Mouse (Mus musculus) liver, adult (tissue): ENCODE data around the gene Hbs1l.

Experiments used
- GATA4 ChIP-seq: IDR thresholded peaks from 2 replicates; pipeline ENCODE4 v1.6.1; 2014; ENCODE audit warnings: mild to moderate bottlenecking, low read length; ENCODE audit not compliant: insufficient replicate concordance

Hbs1l gene

DNA sequence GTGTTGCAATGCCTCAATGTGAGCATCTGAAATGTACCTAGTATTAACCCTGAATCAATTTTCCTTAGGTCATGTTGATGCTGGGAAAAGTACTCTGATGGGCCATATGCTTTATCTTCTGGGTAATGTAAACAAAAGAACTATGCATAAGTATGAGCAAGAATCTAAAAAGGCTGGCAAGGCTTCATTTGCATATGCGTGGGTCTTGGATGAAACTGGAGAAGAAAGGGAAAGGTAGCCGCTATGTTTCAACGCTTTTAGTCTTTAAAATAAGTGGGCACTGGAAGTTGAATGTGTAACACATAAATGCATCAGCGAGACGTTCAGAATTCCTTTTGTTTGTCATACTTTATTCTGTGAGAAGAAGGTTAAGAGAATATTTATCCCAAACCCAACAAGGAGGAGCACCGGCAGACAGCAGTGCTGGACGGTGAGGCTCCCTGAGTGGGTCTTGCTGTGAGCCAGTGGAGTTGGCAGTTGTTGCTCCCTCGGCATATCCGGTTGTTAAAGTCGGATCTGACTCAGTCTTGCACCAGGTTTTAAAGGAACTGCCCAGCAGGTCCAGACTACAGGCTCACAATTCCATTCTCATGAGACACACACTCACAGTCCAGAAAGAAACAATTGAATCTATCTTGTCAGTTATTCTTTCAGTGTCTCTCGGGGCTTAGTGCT, 46.7 kb downstream of the Hbs1l start:
- no peak for TF ChIP-seq GATA4

DNA sequence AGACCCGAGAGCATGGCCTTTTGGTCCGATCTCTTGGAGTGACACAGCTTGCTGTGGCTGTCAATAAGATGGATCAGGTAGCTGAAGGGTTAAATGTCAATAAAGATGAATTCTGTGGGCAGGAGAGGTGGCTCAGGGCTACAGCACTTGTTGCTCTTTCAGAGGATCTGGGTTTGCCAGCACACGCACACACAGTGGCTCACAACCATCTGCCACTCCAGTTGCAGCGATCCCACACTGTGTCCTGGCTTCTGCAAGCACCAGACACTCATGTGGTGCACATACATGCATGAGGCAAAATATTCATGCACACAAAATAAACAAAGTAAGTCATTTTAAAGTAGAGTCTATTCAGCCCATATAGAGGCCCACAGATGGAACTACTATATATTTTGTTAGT, 51.6 kb downstream of the Hbs1l start:
- TF ChIP-seq GATA4, result no peak

DNA sequence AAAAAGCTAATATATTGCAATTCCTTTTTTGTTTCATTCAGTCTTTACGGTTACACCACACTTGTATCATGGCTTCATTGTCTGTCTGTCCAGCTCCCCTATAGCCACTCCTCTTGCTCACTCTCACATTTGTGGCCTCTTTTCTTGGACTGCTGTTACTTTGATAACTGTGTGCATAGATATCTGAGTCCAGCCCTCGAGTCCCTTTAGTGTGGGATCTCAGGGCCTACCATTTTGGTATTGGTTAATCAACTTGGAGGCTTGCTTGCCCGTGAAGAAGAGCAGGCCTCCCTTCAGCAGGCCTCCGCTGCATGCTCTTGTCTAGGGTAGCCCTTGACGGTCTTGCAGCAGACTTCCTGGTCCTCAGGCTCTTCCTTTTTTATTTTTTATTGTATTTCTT, 53.7 kb downstream of the Hbs1l start:
- TF ChIP-seq GATA4, result no peak

DNA sequence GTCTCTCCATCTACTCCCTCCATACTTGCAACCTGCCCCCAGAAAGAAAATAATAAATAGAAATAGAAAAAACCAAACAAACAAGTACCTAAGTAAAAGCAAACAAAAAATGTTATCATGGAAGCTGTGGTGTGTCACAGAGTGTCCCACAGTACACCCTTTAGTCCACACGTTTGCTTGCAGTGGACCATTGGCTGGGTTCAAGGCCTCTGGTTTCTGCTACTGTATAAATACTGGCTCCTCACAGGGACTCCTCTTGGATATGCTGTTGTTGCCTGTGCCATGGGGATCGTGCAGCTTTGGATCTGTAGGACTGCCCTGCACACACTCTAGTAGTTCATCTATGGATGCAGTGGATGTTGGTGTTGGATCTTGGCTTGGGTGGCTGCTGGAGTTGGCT, 54.2 kb downstream of the Hbs1l start:
- TF ChIP-seq GATA4, result no peak

DNA sequence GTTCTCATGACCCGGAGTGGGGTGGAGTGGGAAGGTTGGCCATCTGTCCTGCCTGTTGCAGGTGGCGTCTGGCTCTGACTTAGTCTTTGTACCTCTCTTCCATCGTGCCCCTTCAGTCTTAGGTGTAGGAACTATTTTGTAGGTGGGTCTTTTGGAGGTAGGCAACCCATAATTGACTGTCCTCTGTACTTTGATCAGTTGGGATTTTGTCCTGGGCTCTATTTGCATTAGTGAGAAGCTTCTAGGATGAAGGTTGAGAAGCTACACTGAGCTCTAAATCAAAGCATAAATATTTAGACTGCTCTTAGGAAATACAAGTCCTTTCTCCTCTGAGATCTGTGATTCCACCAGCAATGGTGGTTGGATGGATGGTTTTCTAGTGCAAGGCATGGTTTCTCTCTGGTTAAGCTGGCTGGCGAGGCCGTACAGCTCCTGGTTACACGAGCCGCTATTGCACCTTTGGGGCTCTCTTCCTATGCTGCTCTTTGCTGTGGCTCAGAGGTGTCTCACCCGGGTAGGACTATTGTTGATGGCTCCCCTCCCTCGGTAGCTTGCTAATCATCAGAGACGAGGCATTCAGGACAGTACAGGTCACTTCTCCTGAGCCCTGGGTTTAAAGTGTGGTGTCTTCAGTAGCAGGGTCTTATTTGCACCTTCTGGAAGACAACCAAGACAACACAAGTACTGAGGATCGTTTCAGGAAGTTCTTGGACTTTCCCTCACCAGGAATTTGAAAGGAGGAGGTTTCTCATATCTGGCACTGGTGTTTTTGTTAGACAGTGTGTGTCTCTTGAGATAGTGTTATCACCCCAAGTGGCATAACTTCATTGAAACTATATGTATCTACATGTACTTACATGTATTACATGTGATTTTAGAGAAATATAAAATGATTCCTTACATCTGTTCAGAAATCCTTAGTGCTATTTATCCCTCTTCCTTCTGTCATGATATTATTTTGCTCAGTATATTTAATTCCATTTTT, 55.0 kb downstream of the Hbs1l start:
- TF ChIP-seq GATA4, result no peak

DNA sequence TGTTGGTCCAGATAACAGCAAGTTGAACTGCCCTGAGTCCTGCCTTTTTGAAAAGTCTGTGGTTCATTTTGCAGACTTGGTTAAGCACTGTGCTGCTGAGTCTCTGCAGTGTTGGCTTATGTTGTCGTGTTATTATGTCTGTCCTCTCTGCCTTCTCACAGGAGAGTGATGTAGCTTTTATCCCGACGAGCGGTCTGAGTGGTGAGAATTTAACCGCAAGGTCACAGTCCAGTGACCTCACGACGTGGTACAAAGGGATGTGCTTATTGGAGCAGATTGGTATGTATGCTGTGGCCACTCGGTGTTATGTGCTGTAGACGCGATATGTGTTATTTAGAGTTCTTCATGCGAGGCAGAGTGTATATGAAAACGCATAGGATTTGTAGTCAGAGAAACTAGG, 56.0 kb downstream of the Hbs1l start:
- no peak for TF ChIP-seq GATA4

DNA sequence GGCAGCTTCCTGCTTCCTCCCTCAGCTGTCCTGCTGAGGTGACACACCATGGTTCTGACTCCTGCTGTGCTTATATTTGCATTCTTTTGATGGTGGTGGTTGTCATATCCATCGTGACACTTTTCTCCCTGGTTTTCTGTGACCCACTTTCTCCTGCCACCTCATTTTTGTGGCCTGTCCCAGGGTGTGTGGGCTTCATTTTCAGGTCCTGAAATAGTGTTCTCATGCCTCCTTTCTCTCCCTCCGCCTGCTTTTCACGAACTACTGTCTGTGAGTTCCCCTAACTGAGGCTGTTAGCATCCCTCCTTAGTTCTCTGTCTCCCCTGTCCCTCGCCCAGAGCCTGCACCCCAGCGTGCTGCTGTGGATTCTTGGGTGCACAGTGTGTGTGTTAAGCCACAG, 58.1 kb downstream of the Hbs1l start:
- no peak for TF ChIP-seq GATA4

DNA sequence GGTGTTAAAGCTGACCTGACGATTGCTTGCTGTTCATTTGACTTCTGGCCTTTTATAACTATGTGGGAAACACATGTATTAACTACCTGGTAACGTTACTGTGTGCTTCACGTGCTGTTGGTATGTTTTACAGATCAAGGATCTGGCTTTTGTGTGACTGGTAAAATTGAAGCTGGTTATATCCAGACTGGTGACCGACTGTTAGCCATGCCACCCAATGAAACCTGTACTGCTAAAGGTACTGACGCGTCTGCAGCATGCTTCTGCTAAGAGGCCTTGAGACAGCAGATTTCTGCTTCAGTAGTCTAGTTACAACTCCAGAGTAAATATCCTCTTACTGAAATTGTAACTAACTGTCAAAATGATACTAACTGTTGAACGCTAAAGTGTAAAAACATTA, 58.7 kb downstream of the Hbs1l start:
- no peak for TF ChIP-seq GATA4

DNA sequence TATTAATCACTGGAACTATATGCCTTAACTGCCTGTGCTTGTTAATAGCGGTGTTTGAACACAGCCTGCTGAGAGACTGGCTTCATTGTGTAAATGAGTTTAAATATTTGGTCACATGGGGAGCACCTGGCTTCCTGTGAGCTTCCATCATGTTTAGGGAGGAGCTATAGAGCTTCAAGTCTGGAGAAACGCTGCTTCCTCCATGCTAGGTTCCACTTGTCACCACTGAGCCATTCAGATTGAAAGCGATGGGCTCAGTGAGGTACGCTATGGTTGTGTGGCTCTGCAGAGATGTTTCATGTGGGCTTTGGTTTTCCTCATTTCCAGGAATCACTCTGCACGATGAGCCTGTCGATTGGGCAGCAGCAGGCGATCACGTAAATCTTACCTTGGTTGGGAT, 62.2 kb downstream of the Hbs1l start:
- TF ChIP-seq GATA4, result no peak

DNA sequence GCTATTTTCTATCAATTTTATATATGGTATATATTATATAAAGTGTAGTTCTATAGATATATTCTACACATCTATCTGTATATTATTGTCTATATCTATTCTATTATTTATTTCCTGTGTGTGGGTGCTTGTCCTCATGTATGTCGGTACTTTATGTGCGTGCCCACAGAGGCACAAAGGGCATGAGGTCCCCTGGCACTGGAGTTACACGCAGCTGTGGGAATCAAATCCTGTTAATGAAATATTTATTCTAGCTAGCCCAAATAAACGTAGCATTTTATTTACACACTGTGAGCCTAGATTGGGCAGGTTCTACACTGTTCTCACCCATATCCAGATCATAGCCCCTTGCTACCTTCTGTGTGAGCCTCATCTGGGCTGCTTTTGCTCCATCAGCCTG, 63.3 kb downstream of the Hbs1l start:
- no peak for TF ChIP-seq GATA4

DNA sequence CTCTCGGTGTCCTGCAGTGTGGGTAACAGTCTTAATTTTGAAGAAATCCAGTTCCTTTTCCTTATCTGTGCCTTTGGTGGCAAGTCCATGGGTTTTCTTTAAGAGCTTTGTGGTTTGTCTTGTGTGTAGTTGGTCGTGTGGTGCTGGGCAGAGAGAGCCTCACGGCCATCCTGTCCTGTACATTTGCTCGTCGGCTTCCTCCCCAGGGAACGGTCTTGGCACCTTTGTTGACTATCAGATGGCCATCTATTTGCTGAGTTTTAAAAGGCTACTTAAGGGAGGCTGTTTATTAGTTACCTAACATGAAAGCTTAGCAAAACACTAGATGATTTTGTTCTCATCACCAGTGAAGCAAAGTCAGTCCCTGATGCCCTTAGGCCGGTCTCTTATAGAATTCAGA, 66.1 kb downstream of the Hbs1l start:
- TF ChIP-seq GATA4, result no peak

DNA sequence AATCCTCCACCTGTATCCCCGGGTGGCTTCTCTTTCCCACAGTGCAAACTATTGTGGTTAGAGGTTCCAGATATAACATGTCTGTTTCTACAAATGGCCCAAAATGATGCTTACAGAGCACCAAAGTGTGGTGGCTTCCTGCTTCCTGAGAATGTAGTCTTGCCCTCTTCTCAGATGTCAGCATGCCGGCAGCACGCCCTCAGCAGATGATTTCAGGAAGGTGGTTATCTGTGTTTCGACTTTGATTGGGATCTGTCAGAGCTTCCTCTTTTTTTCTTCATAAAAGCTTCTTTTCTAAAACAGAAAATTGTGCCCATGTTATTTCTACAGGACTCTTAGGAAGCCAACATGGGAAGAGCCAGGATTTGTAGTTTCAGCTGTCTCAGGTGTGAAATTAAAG, 67.5 kb downstream of the Hbs1l start:
- TF ChIP-seq GATA4, result no peak

DNA sequence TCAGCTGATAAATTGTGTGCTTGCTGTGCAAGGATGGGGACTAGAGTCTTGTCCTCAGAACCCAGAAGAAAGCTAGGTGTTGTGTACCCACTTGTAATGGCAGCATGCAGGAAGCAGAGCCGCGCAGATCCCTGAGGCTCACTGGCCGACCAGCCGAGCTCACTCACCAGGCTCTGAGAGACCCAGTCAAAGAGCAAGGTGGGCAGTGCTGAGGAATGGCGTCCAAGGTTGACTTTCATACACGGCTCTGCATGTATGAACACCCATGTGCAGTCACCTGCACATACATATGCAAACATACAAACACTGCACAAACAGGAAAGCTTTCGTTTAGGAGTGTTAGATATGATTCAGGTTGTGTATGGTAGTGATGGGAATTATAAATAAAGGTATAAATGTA, 69.2 kb downstream of the Hbs1l start:
- no peak for TF ChIP-seq GATA4

DNA sequence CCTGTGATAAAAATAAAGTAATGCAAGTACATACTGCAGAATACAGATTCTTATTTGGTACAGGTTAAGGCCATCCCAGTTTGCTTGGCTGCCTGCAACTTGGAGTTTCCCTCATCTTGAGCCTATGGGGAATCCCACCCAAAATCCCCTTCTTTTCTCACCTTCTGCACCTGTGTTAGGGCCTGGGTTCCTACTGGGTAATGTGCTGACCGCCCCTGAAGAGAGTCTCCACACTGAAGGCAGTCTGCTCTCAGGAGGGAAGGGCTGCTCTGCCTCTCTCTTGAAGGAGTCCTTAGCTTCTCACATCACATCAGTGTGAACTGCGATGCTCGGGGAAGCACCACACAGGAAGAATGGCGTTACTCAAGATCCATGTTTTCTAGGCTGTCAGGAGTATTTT, 70.1 kb downstream of the Hbs1l start:
- TF ChIP-seq GATA4, result no peak

DNA sequence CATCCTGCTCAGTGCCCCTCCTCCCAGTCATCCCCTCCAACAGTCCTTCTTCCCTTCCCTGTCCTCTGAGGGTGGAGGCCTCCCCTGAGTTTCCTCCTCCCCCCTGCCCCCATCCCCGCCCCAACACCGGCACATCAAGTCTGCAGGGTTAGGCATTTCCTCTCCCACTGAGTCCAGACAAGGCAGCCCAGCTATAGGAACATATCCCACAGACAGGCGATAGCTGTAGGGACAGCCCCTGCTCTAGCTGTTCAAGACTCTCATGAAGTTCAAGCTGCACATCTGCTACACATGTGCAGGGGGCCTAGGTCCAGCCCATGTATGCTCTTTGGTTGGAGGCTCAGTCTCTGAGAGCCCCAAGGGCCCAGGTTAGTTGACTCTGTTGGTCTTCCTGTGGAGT, 70.7 kb downstream of the Hbs1l start:
- TF ChIP-seq GATA4, result no peak

DNA sequence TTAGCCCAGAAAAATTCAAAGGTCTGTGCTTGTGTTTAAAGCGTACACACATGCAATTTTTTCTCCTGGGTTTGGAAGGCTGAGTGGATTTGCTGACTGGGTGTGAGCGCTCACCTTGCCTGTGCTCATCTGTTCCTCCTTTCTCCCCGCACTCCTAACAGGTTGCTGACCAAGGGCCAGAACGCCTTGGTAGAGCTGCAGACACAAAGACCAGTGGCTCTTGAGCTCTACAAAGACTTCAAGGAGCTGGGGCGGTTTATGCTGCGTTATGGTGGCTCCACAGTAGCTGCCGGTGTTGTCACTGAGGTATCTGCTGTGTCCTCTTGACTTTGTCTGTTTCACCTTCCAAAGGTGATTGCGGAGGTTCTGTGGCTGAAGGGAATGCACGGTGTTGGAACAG, 71.7 kb downstream of the Hbs1l start:
- TF ChIP-seq GATA4, result no peak
